Mouse (Mus musculus): ENCODE data around the gene Tlx2. TPM values are rescaled to one million over a fixed set of nuclear protein-coding genes. Genes with fewer than 3 reads are reported as not detected.
A peak's percentile ranks its signal among the peaks of the same experiment; 100 is the strongest.

Gene Tlx2
- polyA plus RNA-seq, 1 experiment from 2014 or later = not detected

DNA sequence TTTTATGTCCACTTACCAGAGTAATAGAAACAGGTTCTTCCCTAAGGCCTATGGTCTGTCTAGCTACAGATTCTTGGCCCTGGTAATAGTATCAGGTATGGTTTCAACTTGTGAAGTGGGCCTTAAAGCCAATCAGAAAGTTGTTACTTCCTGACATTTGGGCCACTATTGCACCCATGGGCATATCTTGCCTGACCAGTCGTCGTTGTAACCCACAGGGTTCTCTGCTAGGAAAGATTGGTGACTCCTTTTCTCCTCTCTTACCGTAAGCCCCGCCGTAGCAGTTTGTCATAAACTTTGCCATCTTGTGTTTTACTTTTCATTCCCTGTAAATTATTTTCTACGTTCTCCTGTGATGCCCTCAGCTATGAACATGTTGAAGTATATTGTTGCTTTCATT, 50.0 kb downstream of the Tlx2 start:
- H3K4me2 ChIP-seq (ENCODE audit: low read depth, low read length) = peak overlapping the region; percentile 24; the same call in 1 of the 2 replicates
- H3K27me3 ChIP-seq (ENCODE audit: insufficient read depth, low read length) = no peaks in the 10 kb centered on the region
- peak; percentile 85 for ATAC-seq
- 59% methylated on average over 6 of the region's 6 CpGs for WGBS (ENCODE audit: insufficient replicate concordance)
- H3K9me3 ChIP-seq (ENCODE audit: low read length) = no peaks in the 10 kb centered on the region
- DNase-seq = no peak
- no peak overlapping the region for H3K9ac ChIP-seq (replicated peaks)
- TF ChIP-seq EP300 (IDR thresholded peaks at IDR 0.05; ENCODE audit: low read depth) = peak; percentile 90
- no peak for TF ChIP-seq CTCF (IDR thresholded peaks at IDR 0.05; ENCODE audit: low read depth)
- peak overlapping the region; percentile 59; the same call in 1 of the 2 replicates for H3K27ac ChIP-seq (ENCODE audit: low read depth)
- peaks cover 60% of the 10 kb centered on the region for H3K4me1 ChIP-seq (ENCODE audit: insufficient read depth)
- no peak overlapping the region for H3K4me3 ChIP-seq (ENCODE audit: low read depth, low read length)
- H3K36me3 ChIP-seq (replicated peaks; ENCODE audit: insufficient read depth, low read length) = no peaks in the 10 kb centered on the region

DNA sequence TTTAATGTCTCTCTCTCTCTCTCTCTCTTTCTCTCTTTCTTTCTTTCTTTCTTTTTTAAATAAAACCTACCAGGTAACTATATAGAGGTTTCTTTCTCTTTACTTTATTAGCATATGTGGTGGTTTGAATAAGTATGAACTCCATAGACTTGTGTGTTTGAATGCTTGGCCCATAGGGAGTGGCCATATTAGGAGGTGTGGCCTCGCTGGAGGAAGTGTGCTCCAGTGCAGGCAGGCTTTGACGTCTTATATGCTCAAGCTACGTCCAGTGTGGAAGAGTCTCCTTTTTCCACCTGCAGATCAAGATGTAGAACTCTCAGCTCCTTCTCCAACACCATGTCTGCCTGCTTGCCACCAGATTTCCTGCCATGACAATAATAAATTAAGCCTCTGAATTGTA, 51.0 kb downstream of the Tlx2 start:
- Histone ChIP-seq H3K36me3 (replicated peaks; ENCODE audit: insufficient read depth, low read length) (no peaks in the 10 kb centered on the region), H3K4me2 (ENCODE audit: low read depth, low read length) (no peak overlapping the region), H3K4me1 (ENCODE audit: insufficient read depth) (peaks cover 60% of the 10 kb centered on the region), H3K27ac (ENCODE audit: low read depth) (no peak overlapping the region), H3K4me3 (ENCODE audit: low read depth, low read length) (no peak overlapping the region), H3K9me3 (ENCODE audit: low read length) (no peaks in the 10 kb centered on the region), H3K27me3 (ENCODE audit: insufficient read depth, low read length) (no peaks in the 10 kb centered on the region), H3K9ac (replicated peaks) (no peak overlapping the region)
- 63% methylated on average over 3 of the region's 3 CpGs for WGBS (ENCODE audit: insufficient replicate concordance)
- DNase-seq (no peak), ATAC-seq (no peak)
- TF ChIP-seq CTCF (IDR thresholded peaks at IDR 0.05; ENCODE audit: low read depth) (no peak), EP300 (IDR thresholded peaks at IDR 0.05; ENCODE audit: low read depth) (no peak)

MicroRNAs within 50 kb of the gene (microRNA counts, 519-probe panel; counts per million panel counts)
- not detected for microRNA mmu-miR-3470a+mmu-miR-3470b

Small RNA genes lying within 50 kb of the gene (microRNA-seq; reads per million reads assigned to microRNA genes)
- gene Mir3470a (not detected), gene Mir7040 (not detected)

Other genes with a start within 250 kb of the Tlx2 start
- 0.08 and 0.12 TPM in 2 replicates for gene Sema4f, start 130.5 kb downstream of the Tlx2 start, polyA plus RNA-seq (2015; fragmentation: Nextera tagmentation; extraction: Ambion mirVana)
- gene M1ap, start 123.4 kb downstream of the Tlx2 start, polyA plus RNA-seq (2015; fragmentation: Nextera tagmentation; extraction: Ambion mirVana) = 3.8 and 4.3 TPM in 2 replicates
- 11.3 and 11.8 TPM in 2 replicates for gene Dok1, start 36.8 kb downstream of the Tlx2 start, polyA plus RNA-seq (2015; fragmentation: Nextera tagmentation; extraction: Ambion mirVana)
- 1.2 and 1.7 TPM in 2 replicates for gene Loxl3, start 36.1 kb downstream of the Tlx2 start, polyA plus RNA-seq (2015; fragmentation: Nextera tagmentation; extraction: Ambion mirVana)
- gene Aup1, start 15.8 kb downstream of the Tlx2 start, polyA plus RNA-seq (2015; fragmentation: Nextera tagmentation; extraction: Ambion mirVana) = 175 and 180 TPM in 2 replicates
- gene Htra2, start 15.0 kb downstream of the Tlx2 start, polyA plus RNA-seq (2015; fragmentation: Nextera tagmentation; extraction: Ambion mirVana) = 33.8 and 34.7 TPM in 2 replicates
- gene Dqx1, start 12.4 kb downstream of the Tlx2 start, polyA plus RNA-seq (2015; fragmentation: Nextera tagmentation; extraction: Ambion mirVana) = 7.5 and 8.2 TPM in 2 replicates
- 11.6 and 11.7 TPM in 2 replicates for gene Pcgf1, start 7.6 kb upstream of the Tlx2 start, polyA plus RNA-seq (2015; fragmentation: Nextera tagmentation; extraction: Ambion mirVana)
- gene Lbx2, start 16.1 kb upstream of the Tlx2 start, polyA plus RNA-seq (2015; fragmentation: Nextera tagmentation; extraction: Ambion mirVana) = 0.40 and 0.51 TPM in 2 replicates
- gene Ccdc142, start 31.3 kb upstream of the Tlx2 start, polyA plus RNA-seq (2015; fragmentation: Nextera tagmentation; extraction: Ambion mirVana) = 0.54 and 0.71 TPM in 2 replicates
- gene Gm42688, start 31.3 kb upstream of the Tlx2 start, polyA plus RNA-seq (2015; fragmentation: Nextera tagmentation; extraction: Ambion mirVana) = 0.85 and 0.92 TPM in 2 replicates
- 88.3 and 90.2 TPM in 2 replicates for gene Mrpl53, start 38.7 kb upstream of the Tlx2 start, polyA plus RNA-seq (2015; fragmentation: Nextera tagmentation; extraction: Ambion mirVana)
- 21.4 and 21.5 TPM in 2 replicates for gene Mogs, start 45.2 kb upstream of the Tlx2 start, polyA plus RNA-seq (2015; fragmentation: Nextera tagmentation; extraction: Ambion mirVana)
- gene Wbp1, start 51.3 kb upstream of the Tlx2 start, polyA plus RNA-seq (2015; fragmentation: Nextera tagmentation; extraction: Ambion mirVana) = 21.0 and 22.0 TPM in 2 replicates
- 5.1 and 5.7 TPM in 2 replicates for gene Ino80b, start 55.1 kb upstream of the Tlx2 start, polyA plus RNA-seq (2015; fragmentation: Nextera tagmentation; extraction: Ambion mirVana)
- 7.0 and 7.1 TPM in 2 replicates for gene Rtkn, start 65.2 kb upstream of the Tlx2 start, polyA plus RNA-seq (2015; fragmentation: Nextera tagmentation; extraction: Ambion mirVana)
- 0.17 and 0.20 TPM in 2 replicates for gene Wdr54, start 86.1 kb upstream of the Tlx2 start, polyA plus RNA-seq (2015; fragmentation: Nextera tagmentation; extraction: Ambion mirVana)
- 0.25 and 0.27 TPM in 2 replicates for gene 1700003E16Rik, start 86.1 kb upstream of the Tlx2 start, polyA plus RNA-seq (2015; fragmentation: Nextera tagmentation; extraction: Ambion mirVana)
- 13.2 and 14.7 TPM in 2 replicates for gene Dctn1, start 95.6 kb upstream of the Tlx2 start, polyA plus RNA-seq (2015; fragmentation: Nextera tagmentation; extraction: Ambion mirVana)
- 0.04 and 0.05 TPM in 2 replicates for gene Slc4a5, start 149.5 kb upstream of the Tlx2 start, polyA plus RNA-seq (2015; fragmentation: Nextera tagmentation; extraction: Ambion mirVana)